Mouse (Mus musculus): ENCODE results near the gene Ppp1cc. TPM values are rescaled to one million over a fixed set of nuclear protein-coding genes. Genes with fewer than 3 reads are reported as not detected.
"Not testable (repeated sequence)": the region's sequence is repeated elsewhere in the genome, so short reads cannot be mapped to it uniquely, and the experiment has no call there.

Gene Ppp1cc
- polyA plus RNA-seq, 1 experiment, result 410 TPM

DNA sequence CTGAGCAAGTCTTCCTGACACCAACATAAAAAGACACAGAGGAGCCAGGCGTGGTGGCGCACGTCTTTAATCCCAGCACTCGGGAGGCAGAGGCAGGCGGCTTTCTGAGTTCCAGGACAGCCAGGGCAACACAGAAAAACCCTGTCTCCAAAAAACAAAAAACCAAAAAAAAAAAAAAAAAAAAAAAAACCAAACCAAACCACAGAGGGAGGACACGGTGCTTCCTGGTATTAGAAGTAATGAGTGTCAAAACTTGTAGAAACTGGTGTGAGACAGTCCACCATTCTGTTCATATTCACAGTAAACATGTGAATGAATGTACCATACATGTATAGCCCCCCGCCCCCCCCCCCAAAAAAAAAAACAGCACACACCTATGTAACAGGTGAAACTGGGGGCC, 17.9 kb downstream of the Ppp1cc start:
- H3K27ac ChIP-seq (ENCODE audit: insufficient read depth, low read length), result no peak overlapping the region
- TF ChIP-seq POLR2A (IDR thresholded peaks at IDR 0.05; ENCODE audit: borderline replicate concordance, insufficient read depth, low read length), result no peak
- no peak for TF ChIP-seq CTCF (IDR thresholded peaks at IDR 0.05; ENCODE audit: borderline replicate concordance, insufficient read depth, low read depth, low read length)
- H3K27me3 ChIP-seq (ENCODE audit: control insufficient read depth, insufficient read depth, low read length), result no peaks in the 10 kb centered on the region
- WGBS, result 78% methylated on average over 7 of the region's 7 CpGs
- no peak for DNase-seq
- H3K4me3 ChIP-seq (replicated peaks; ENCODE audit: insufficient read depth, low read depth, low read length), result no peak overlapping the region
- peaks cover 31% of the 10 kb centered on the region for H3K4me1 ChIP-seq (ENCODE audit: control insufficient read depth, insufficient read depth, low read length)

DNA sequence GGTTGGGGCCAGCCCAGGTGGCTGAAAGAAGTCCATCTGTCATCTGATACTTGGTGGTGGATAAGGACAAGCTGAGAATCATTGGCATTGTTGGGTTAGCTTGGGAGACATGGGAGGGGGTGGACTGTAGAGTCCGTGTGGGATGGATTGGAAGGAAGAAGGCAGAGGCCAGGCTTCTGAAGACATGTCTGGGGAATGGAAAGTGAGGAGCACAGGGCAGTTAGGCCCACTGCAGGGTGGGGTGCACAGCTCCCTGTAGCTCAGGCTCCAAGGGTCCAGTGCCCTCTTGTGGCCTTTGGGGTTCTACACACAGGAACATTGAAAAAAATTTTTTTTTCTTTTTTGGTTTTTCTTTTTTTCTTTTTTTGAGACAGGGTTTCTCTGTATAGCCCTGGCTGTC, 18.3 kb downstream of the Ppp1cc start:
- WGBS, result 0% methylated on average over 1 of the region's 1 CpGs
- Histone ChIP-seq H3K4me1 (ENCODE audit: control insufficient read depth, insufficient read depth, low read length) (peaks cover 27% of the 10 kb centered on the region), H3K27ac (ENCODE audit: insufficient read depth, low read length) (no peak overlapping the region), H3K4me3 (replicated peaks; ENCODE audit: insufficient read depth, low read depth, low read length) (no peak overlapping the region), H3K27me3 (ENCODE audit: control insufficient read depth, insufficient read depth, low read length) (no peaks in the 10 kb centered on the region)
- TF ChIP-seq POLR2A (IDR thresholded peaks at IDR 0.05; ENCODE audit: borderline replicate concordance, insufficient read depth, low read length) (no peak), CTCF (IDR thresholded peaks at IDR 0.05; ENCODE audit: borderline replicate concordance, insufficient read depth, low read depth, low read length) (peak; percentile 80)
- DNase-seq, result peak; percentile 59 to 60

DNA sequence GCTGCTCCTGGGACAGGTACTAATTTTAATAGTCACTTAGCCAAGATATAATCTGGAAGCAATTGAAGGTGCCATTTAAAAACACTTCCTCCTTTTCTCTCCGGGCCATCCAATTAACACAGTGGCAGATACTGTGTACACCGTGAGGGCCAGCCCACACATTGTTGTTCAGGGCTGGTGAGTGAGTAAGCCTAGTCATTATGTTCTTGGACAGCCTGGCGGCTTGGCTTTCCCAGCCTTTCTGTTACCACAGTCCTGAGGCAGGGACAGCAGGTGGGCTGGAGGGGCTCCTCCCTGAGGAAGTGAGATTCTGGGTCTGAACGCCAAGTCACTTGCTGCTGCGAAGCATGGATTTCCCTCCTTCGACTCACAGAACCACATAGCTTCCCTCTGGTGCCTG, 21.6 kb downstream of the Ppp1cc start:
- 23% methylated on average over 6 of the region's 6 CpGs for WGBS
- no peak for TF ChIP-seq POLR2A (IDR thresholded peaks at IDR 0.05; ENCODE audit: borderline replicate concordance, insufficient read depth, low read length)
- no peak for TF ChIP-seq CTCF (IDR thresholded peaks at IDR 0.05; ENCODE audit: borderline replicate concordance, insufficient read depth, low read depth, low read length)
- DNase-seq, result no peak
- H3K4me3 ChIP-seq (replicated peaks; ENCODE audit: insufficient read depth, low read depth, low read length), result no peak overlapping the region
- no peak overlapping the region for H3K27ac ChIP-seq (ENCODE audit: insufficient read depth, low read length)
- peaks cover 8% of the 10 kb centered on the region for H3K4me1 ChIP-seq (ENCODE audit: control insufficient read depth, insufficient read depth, low read length)
- H3K27me3 ChIP-seq (ENCODE audit: control insufficient read depth, insufficient read depth, low read length), result no peaks in the 10 kb centered on the region

DNA sequence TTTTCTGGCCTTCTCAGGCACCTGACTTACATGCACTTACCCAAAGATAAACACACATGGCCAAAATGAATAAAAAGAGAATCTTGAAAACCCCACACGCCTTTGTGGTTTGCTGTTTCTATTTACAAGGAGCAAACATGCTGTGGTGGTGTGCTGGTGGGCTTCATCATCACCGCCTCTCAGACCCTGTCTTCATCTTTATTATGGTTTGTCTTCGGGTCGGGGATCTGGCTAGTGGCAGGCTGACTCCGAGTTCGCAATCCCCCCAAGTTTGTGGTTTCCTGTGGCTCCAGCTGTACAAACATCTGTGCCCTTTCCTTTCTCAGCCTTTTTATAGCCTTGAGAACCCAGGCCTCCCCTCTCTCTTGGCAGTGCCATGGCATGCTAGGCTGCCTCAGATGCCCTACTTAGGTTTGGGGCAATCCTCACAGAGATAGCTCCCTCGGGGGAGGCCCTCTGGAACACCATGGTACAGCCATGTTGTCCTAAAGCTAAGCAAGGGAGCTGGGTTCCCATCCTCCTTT, 26.3 kb downstream of the Ppp1cc start:
- H3K4me1 ChIP-seq (ENCODE audit: control insufficient read depth, insufficient read depth, low read length), result no peaks in the 10 kb centered on the region
- WGBS, result 93% methylated on average over 7 of the region's 7 CpGs
- H3K27me3 ChIP-seq (ENCODE audit: control insufficient read depth, insufficient read depth, low read length), result no peaks in the 10 kb centered on the region

DNA sequence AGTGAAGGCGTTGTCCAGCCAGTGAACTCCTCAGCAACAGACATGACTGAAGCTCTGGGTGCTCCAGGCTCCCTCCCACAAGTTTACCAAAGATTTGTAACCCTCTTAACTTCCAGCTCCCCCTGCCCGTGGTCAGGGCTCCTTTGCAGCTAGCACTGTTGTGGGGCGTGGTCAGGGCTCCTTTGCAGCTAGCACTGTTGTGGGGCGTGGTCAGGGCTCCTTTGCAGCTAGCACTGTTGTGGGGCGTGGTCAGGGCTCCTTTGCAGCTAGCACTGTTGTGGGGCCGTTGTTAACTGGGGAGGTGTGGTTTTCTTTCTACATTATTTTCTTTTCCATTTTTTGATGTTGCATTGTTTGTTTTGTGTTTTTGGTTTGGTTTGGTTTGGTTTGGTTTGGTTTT, 26.8 kb downstream of the Ppp1cc start:
- H3K27me3 ChIP-seq (ENCODE audit: control insufficient read depth, insufficient read depth, low read length); H3K4me1 ChIP-seq (ENCODE audit: control insufficient read depth, insufficient read depth, low read length); H3K27ac ChIP-seq (ENCODE audit: insufficient read depth, low read length); DNase-seq; H3K4me3 ChIP-seq (replicated peaks; ENCODE audit: insufficient read depth, low read depth, low read length): not testable (repeated sequence)
- 94% methylated on average over 6 of the region's 6 CpGs for WGBS

More for the DNA sequence above, 26.3 kb downstream of the Ppp1cc start:
- Histone ChIP-seq H3K4me3 (replicated peaks; ENCODE audit: insufficient read depth, low read depth, low read length) (no peak overlapping the region), H3K27ac (ENCODE audit: insufficient read depth, low read length) (no peak overlapping the region)
- DNase-seq, result no peak
- no peak for TF ChIP-seq POLR2A (IDR thresholded peaks at IDR 0.05; ENCODE audit: borderline replicate concordance, insufficient read depth, low read length)
- TF ChIP-seq CTCF (IDR thresholded peaks at IDR 0.05; ENCODE audit: borderline replicate concordance, insufficient read depth, low read depth, low read length), result no peak

DNA sequence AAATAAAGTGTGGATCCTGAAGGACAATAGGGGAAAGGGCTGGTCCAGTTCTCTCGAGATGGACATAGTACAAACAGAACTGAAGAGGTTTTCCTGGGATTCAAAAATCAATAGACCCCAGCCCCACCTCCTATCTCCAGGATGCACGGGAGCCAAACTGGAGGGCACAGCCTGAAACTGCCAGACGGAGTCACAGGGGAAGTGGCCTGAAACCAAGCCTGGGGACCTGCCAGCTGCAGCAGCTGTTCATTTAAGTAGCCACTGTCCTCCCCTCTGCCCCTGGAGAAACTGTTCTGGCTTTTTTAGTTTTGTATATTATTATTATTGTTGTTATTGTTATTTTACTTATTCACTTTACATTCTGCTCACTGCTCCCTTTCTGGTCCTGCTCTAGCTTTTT, 31.0 kb downstream of the Ppp1cc start:
- WGBS, result 44% methylated on average over 3 of the region's 3 CpGs
- Histone ChIP-seq H3K27ac (ENCODE audit: insufficient read depth, low read length) (no peak overlapping the region), H3K4me1 (ENCODE audit: control insufficient read depth, insufficient read depth, low read length) (no peaks in the 10 kb centered on the region), H3K4me3 (replicated peaks; ENCODE audit: insufficient read depth, low read depth, low read length) (no peak overlapping the region), H3K27me3 (ENCODE audit: control insufficient read depth, insufficient read depth, low read length) (no peaks in the 10 kb centered on the region)
- DNase-seq, result no peak
- TF ChIP-seq POLR2A (IDR thresholded peaks at IDR 0.05; ENCODE audit: borderline replicate concordance, insufficient read depth, low read length) (no peak), CTCF (IDR thresholded peaks at IDR 0.05; ENCODE audit: borderline replicate concordance, insufficient read depth, low read depth, low read length) (no peak)

DNA sequence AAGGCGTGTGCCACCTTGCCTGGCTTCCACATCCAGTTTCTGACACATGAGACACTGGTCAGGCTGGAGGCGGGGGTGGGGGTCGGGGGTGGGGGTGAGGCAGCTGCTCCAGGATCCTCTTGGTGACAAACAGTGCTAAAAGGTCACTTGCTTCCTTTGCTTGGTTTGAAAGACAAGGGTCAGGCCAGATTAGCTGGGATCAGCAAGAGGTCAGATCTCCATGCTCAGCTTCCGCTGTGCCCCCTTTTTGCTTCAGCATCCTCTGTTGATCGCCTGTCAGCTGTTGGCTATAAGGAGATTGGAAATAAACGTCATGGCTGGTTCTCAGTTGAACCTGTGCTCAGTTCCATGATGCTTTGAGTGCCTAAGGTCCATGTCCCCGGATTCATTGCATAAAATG, 32.4 kb downstream of the Ppp1cc start:
- Histone ChIP-seq H3K4me3 (replicated peaks; ENCODE audit: insufficient read depth, low read depth, low read length) (no peak overlapping the region), H3K27ac (ENCODE audit: insufficient read depth, low read length) (no peak overlapping the region), H3K27me3 (ENCODE audit: control insufficient read depth, insufficient read depth, low read length) (no peaks in the 10 kb centered on the region), H3K4me1 (ENCODE audit: control insufficient read depth, insufficient read depth, low read length) (no peaks in the 10 kb centered on the region)
- WGBS, result 74% methylated on average over 7 of the region's 7 CpGs
- TF ChIP-seq CTCF (IDR thresholded peaks at IDR 0.05; ENCODE audit: borderline replicate concordance, insufficient read depth, low read depth, low read length) (no peak), POLR2A (IDR thresholded peaks at IDR 0.05; ENCODE audit: borderline replicate concordance, insufficient read depth, low read length) (no peak)
- DNase-seq, result no peak

DNA sequence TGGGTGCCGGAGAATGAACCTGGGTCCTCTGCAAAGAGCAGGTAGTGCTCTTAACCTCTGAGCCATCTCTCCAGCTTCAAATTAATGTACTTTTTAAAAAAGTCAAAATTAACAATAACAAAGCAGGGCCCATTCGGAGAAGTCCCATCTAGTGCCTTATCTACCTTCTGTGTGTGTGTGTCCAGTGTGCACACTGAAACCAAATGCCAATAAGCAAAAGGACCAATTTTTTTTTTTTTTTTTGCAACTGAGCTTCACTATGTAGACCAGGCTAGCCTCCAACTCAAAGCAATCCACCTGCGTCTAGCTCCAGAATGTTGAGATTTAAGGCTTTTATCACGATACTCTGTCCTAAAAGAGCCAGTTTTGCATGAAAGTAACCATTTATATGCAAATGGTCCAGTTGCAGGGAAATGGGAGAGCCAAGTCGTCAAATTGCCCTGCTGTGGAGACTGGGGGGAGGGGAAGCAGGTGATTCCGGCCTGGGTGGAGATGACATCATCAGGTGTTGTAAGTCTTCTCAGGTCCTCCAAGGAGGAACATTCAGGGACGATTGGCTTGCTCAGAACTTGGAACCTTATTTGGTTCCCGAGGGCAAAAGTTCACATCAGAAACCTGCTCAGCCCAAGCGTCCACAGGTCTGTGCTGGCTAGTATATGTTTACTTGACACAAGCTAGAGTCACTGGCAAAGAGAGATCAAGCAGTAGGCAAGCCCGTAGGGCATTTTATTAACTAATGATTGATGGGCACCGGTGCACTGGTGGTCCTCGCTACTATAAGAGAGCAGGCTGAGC, 33.4 kb downstream of the Ppp1cc start:
- 80% methylated on average over 12 of the region's 12 CpGs for WGBS
- no peak for TF ChIP-seq POLR2A (IDR thresholded peaks at IDR 0.05; ENCODE audit: borderline replicate concordance, insufficient read depth, low read length)
- TF ChIP-seq CTCF (IDR thresholded peaks at IDR 0.05; ENCODE audit: borderline replicate concordance, insufficient read depth, low read depth, low read length), result no peak

More for the DNA sequence above, 33.4 kb downstream of the Ppp1cc start:
- no peaks in the 10 kb centered on the region for H3K27me3 ChIP-seq (ENCODE audit: control insufficient read depth, insufficient read depth, low read length)
- no peak for DNase-seq
- H3K4me1 ChIP-seq (ENCODE audit: control insufficient read depth, insufficient read depth, low read length), result no peaks in the 10 kb centered on the region
- no peak overlapping the region for H3K27ac ChIP-seq (ENCODE audit: insufficient read depth, low read length)
- no peak overlapping the region for H3K4me3 ChIP-seq (replicated peaks; ENCODE audit: insufficient read depth, low read depth, low read length)

All from cerebellum, adult 2 months (tissue).